Mouse (Mus musculus) v-Abl transformed pro-B cells (cell line): Measurements from ENCODE around the gene Pde11a.

Experiments
- in situ Hi-C, 2 experiments: fragments of 400-800 bp; cut with MboI; formaldehyde crosslinking; loops; one replicate each; pipeline ENCODE4 v1.15.1; 2025; ENCODE audit not compliant: unreplicated experiment in 2 of 2

The Pde11a gene

GRCm38 (mm10) chr2:76109653-76110052, 228.9 kb downstream of the Pde11a start:
- in situ Hi-C loops: loop anchor here (10.0 to 25.0 kb wide), 6 partner anchors 222 to 1603 kb away; no protein-coding TSS in a partner anchor

- in situ Hi-C loops: loop anchor here (25.0 kb wide), 5 partner anchors 215 to 1610 kb away; no protein-coding TSS in a partner anchor
Observed at GRCm38 (mm10) chr2:76101889-76102602, 236.5 kb downstream of the Pde11a start.

GRCm38 (mm10) chr2:76100597-76100996, 238.0 kb downstream of the Pde11a start:
- in situ Hi-C loops: loop anchor here (25.0 kb wide), 5 partner anchors 213 to 1612 kb away; no protein-coding TSS in a partner anchor

- in situ Hi-C loops: loop anchor here (25.0 kb wide), 5 partner anchors 213 to 1612 kb away; no protein-coding TSS in a partner anchor
Observed at GRCm38 (mm10) chr2:76099726-76100347, 238.7 kb downstream of the Pde11a start.

- in situ Hi-C loops: no loop called here
Observed at GRCm38 (mm10) chr2:76098381-76098780, 240.2 kb downstream of the Pde11a start.

GRCm38 (mm10) chr2:76097847-76098246, 240.7 kb downstream of the Pde11a start:
- in situ Hi-C loops: no loop called here

GRCm38 (mm10) chr2:76097284-76097683, 241.3 kb downstream of the Pde11a start:
- in situ Hi-C loops: no loop called here

- in situ Hi-C loops: no loop called here
Observed at GRCm38 (mm10) chr2:76095861-76096260, 242.7 kb downstream of the Pde11a start.

- in situ Hi-C loops: no loop called here
Observed at GRCm38 (mm10) chr2:76090506-76090905, 248.1 kb downstream of the Pde11a start.

- in situ Hi-C loops: no loop called here
Observed at GRCm38 (mm10) chr2:76088844-76089243, 249.7 kb downstream of the Pde11a start.

GRCm38 (mm10) chr2:76088413-76088812, 250.2 kb downstream of the Pde11a start:
- in situ Hi-C loops: no loop called here

GRCm38 (mm10) chr2:76087170-76087569, 251.4 kb downstream of the Pde11a start:
- in situ Hi-C loops: no loop called here

- in situ Hi-C loops: no loop called here
Observed at GRCm38 (mm10) chr2:76084982-76085381, 253.6 kb downstream of the Pde11a start.

GRCm38 (mm10) chr2:76083901-76084300, 254.7 kb downstream of the Pde11a start:
- in situ Hi-C loops: no loop called here

- in situ Hi-C loops: no loop called here
Observed at GRCm38 (mm10) chr2:76083396-76083795, 255.2 kb downstream of the Pde11a start.

- in situ Hi-C loops: no loop called here
Observed at GRCm38 (mm10) chr2:76081991-76082390, 256.6 kb downstream of the Pde11a start.

- in situ Hi-C loops: no loop called here
Observed at GRCm38 (mm10) chr2:76080549-76080948, 258.0 kb downstream of the Pde11a start.

- in situ Hi-C loops: no loop called here
Observed at GRCm38 (mm10) chr2:76076838-76077237, 261.7 kb downstream of the Pde11a start.

GRCm38 (mm10) chr2:76076047-76076446, 262.5 kb downstream of the Pde11a start:
- in situ Hi-C loops: no loop called here

- in situ Hi-C loops: no loop called here
Observed at GRCm38 (mm10) chr2:76073079-76073478, 265.5 kb downstream of the Pde11a start.

GRCm38 (mm10) chr2:76070432-76071306, 267.9 kb downstream of the Pde11a start:
- in situ Hi-C loops: no loop called here
